Mouse (Mus musculus): ENCODE measurements around the gene Fam208a.

Fam208a gene

GRCm38 (mm10) chr14:27420816-27421215, 7.8 kb upstream of the Fam208a start:
- DNase-seq (ENCODE audit: low spot score), result no peak

GRCm38 (mm10) chr14:27422301-27422700, 6.3 kb upstream of the Fam208a start:
- DNase-seq (ENCODE audit: low spot score), result no peak

GRCm38 (mm10) chr14:27428973-27429711, 508 bp downstream of the Fam208a start:
- DNase-seq (ENCODE audit: low spot score), result peak; percentile 90

GRCm38 (mm10) chr14:27430280-27430679, 1.6 kb downstream of the Fam208a start:
- DNase-seq (ENCODE audit: low spot score), result no peak

GRCm38 (mm10) chr14:27432064-27432463, 3.4 kb downstream of the Fam208a start:
- DNase-seq (ENCODE audit: low spot score), result no peak

- no peak for DNase-seq (ENCODE audit: low spot score)
Measured at GRCm38 (mm10) chr14:27436116-27436515, 7.5 kb downstream of the Fam208a start.

GRCm38 (mm10) chr14:27436826-27437225, 8.2 kb downstream of the Fam208a start:
- DNase-seq (ENCODE audit: low spot score), result no peak

GRCm38 (mm10) chr14:27440921-27441320, 12.3 kb downstream of the Fam208a start:
- DNase-seq (ENCODE audit: low spot score), result peak; percentile 28

GRCm38 (mm10) chr14:27444851-27445281, 16.2 kb downstream of the Fam208a start:
- no peak for DNase-seq (ENCODE audit: low spot score)

GRCm38 (mm10) chr14:27446963-27447362, 18.3 kb downstream of the Fam208a start:
- DNase-seq (ENCODE audit: low spot score), result no peak

- no peak for DNase-seq (ENCODE audit: low spot score)
Measured at GRCm38 (mm10) chr14:27491399-27491798, 62.8 kb downstream of the Fam208a start.

- no peak for DNase-seq (ENCODE audit: low spot score)
Measured at GRCm38 (mm10) chr14:27493516-27493915, 64.9 kb downstream of the Fam208a start.

- no peak for DNase-seq (ENCODE audit: low spot score)
Measured at GRCm38 (mm10) chr14:27501096-27501495, 72.5 kb downstream of the Fam208a start.

- peak; percentile 99 for DNase-seq (ENCODE audit: low spot score)
Measured at GRCm38 (mm10) chr14:27507894-27508643, 79.4 kb downstream of the Fam208a start, which contains the start of gene Ccdc66. TSS of gene Ccdc66 (minus strand) at chr14:27508460.

GRCm38 (mm10) chr14:27508644-27509301, 80.1 kb downstream of the Fam208a start:
- no peak for DNase-seq (ENCODE audit: low spot score)

GRCm38 (mm10) chr14:27524541-27524940, 95.9 kb downstream of the Fam208a start:
- DNase-seq (ENCODE audit: low spot score), result no peak

All from lung, postnatal 25 days (tissue).